Mouse (Mus musculus) thymus, postnatal 36 days (tissue): ENCODE measurements around the gene Slc11a2.
"Not testable (repeated sequence)": the region's sequence is repeated elsewhere in the genome, so short reads cannot be mapped to it uniquely, and the experiment has no call there.

Experiments used
- DNase-seq, 2 experiments: peaks; one replicate each; pipeline ENCODE4 v3.0.0; 2022; ENCODE audit warnings: mixed read lengths in 2 of 2

The Slc11a2 gene

GRCm38 (mm10) chr15:100433234-100433633, 8.4 kb upstream of the Slc11a2 start:
- DNase-seq: no peak

- DNase-seq: no peak
These were observed 5.2 kb upstream of the Slc11a2 start for GRCm38 (mm10) chr15:100429959-100430565.

GRCm38 (mm10) chr15:100428296-100428905, 3.5 kb upstream of the Slc11a2 start:
- no peak for DNase-seq

GRCm38 (mm10) chr15:100423916-100424315, 956 bp downstream of the Slc11a2 start:
- DNase-seq: no peak

GRCm38 (mm10) chr15:100422899-100423860, 1.7 kb downstream of the Slc11a2 start:
- peak; percentile 93 to 96 for DNase-seq

- DNase-seq: no peak
These were observed 2.4 kb downstream of the Slc11a2 start for GRCm38 (mm10) chr15:100422476-100422875.

GRCm38 (mm10) chr15:100421758-100422197, 3.1 kb downstream of the Slc11a2 start, which contains the start of gene Gm5475:
Gene Gm5475 (plus strand): TSS chr15:100422147.
- not testable (repeated sequence) for DNase-seq

GRCm38 (mm10) chr15:100421059-100421757, 3.7 kb downstream of the Slc11a2 start:
- no peak for DNase-seq

GRCm38 (mm10) chr15:100419901-100420745, 4.7 kb downstream of the Slc11a2 start:
- DNase-seq: no peak

- no peak for DNase-seq
These were observed 5.6 kb downstream of the Slc11a2 start for GRCm38 (mm10) chr15:100419311-100419710.

GRCm38 (mm10) chr15:100417854-100418450, 6.9 kb downstream of the Slc11a2 start:
- no peak for DNase-seq

- no peak for DNase-seq
These were observed 9.2 kb downstream of the Slc11a2 start for GRCm38 (mm10) chr15:100415684-100416083.

GRCm38 (mm10) chr15:100414942-100415341, 9.9 kb downstream of the Slc11a2 start:
- no peak for DNase-seq

GRCm38 (mm10) chr15:100414011-100414410, 10.9 kb downstream of the Slc11a2 start:
- DNase-seq: peak; percentile 65 to 80

- no peak for DNase-seq
These were observed 11.6 kb downstream of the Slc11a2 start for GRCm38 (mm10) chr15:100413306-100413705.

GRCm38 (mm10) chr15:100411731-100412130, 13.1 kb downstream of the Slc11a2 start:
- DNase-seq: no peak

GRCm38 (mm10) chr15:100410918-100411672, 13.8 kb downstream of the Slc11a2 start:
- DNase-seq: no peak

- no peak for DNase-seq
These were observed 18.8 kb downstream of the Slc11a2 start for GRCm38 (mm10) chr15:100406088-100406487.

GRCm38 (mm10) chr15:100403318-100404000, 21.4 kb downstream of the Slc11a2 start:
- no peak for DNase-seq

GRCm38 (mm10) chr15:100402798-100403197, 22.1 kb downstream of the Slc11a2 start:
- DNase-seq: no peak
